Mouse (Mus musculus) embryonic fibroblast, embryonic 13.5 days (primary cell): ENCODE measurements at regions not wholly inside any gene's neighbourhood (a gene's known extent, or its start where the extent isn't known, plus 50 kb on each side); places are given as distances from the start of the nearest gene placed in this dataset.

Source experiments
- H3K27ac ChIP-seq: 2 replicates; pipeline ENCODE4 v1.5.1; 2012; ENCODE audit warnings: low read length, control low read depth, inconsistent platforms; ENCODE audit not compliant: insufficient read depth
- H3K4me1 ChIP-seq: 2 replicates; pipeline ENCODE4 v1.6.1; 2011; ENCODE audit warnings: low read length; ENCODE audit not compliant: control insufficient read depth, insufficient read depth
- H3K4me3 ChIP-seq: 2 replicates; pipeline ENCODE4 v1.5.1; 2011; ENCODE audit warnings: mild to moderate bottlenecking, control low read depth, low read length; ENCODE audit not compliant: insufficient read depth
- CTCF ChIP-seq: IDR thresholded peaks from 2 replicates; pipeline ENCODE4 v1.5.1; 2011; ENCODE audit warnings: mild to moderate bottlenecking, control low read depth, low read length, moderate library complexity, borderline replicate concordance; ENCODE audit not compliant: insufficient read depth
- POLR2A ChIP-seq: IDR thresholded peaks from 2 replicates; pipeline ENCODE4 v1.6.1; 2011; ENCODE audit warnings: low read depth, mild to moderate bottlenecking, control low read depth, low read length, moderate library complexity

DNA sequence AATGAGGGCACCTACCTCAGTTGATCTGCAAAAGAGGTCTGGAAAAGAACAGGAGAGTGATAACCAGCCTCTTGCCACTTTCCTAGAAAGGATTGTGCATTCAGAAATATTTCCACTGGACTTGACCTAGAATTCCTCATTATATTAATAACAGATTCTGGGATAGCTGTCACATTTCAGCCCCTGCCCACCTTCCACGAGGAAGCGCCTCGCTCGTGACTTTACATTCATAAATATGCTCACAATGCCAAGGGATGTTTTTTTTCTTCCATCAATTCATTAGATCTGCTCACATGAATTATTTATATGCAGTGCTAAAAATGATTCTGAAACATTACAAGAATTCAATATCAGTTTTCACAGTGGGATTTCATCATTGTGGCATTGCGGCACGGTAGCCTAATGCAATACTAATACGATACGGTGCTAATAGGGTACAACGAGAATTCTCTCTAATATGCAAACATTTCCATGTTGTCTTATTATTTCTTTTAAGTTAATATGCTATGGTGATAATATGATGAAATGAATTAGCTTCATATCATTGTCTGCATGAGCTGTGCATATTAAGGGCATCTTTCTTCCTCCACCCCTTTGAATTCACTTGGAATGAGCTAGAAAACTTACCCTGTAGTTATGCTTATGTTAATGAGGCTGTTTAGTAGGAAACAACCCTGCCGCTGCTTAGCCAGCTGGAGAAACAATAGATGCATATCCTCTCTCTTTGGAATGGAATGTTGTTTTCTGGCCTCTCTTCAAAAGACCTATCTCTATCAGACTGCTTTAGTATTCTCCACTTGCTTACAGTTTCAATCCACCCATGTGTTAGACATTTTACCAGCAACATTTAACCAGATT lies 235.8 kb upstream of the Ptbp2 start:
- no peak overlapping the region for H3K27ac ChIP-seq
- TF ChIP-seq CTCF = no peak
- no peak for TF ChIP-seq POLR2A
- H3K4me1 ChIP-seq = peaks cover 3% of the 10 kb centered on the region; the same call in 1 of the 2 replicates
- no peak overlapping the region for H3K4me3 ChIP-seq

DNA sequence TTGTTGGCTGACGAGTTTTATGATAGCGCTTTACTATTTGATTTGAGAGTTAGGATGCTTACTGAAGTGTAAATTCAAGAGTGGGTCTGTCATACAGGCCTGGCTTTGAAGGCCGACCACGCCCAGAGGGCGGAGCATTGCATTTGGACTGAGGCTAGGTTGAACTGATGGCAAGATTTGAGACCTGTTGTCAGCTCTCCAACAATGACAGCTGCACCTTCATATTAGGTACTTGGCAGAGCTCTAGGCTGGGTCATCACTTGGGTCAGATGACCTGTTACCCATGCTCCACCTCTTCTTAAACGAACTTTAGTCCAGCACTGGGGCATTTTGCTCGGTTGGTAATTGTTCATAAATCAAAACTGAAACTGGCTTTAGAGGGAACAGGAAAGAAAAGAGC lies 231.1 kb upstream of the Ptbp2 start:
- H3K4me1 ChIP-seq = peaks cover 3% of the 10 kb centered on the region; the same call in 1 of the 2 replicates

DNA sequence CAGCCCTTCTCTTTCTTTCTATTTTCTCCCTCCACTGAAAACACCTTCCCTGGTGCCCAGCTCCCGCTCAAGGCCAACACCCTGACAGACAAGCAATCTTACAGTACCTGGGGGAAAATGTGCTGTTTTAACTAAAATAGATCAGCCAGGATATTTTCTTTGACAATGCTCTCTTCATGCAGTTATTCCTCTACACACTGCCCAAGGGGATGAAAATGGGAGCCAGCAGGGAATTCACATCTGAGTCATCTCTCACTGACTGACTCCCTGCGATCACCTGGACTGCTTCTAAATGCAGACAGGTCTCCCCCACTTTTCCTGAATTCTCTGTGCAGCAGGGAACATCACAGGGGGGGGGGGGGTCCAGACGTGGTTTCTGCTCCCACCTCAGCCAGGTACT lies 227.6 kb upstream of the Ptbp2 start:
- Histone ChIP-seq H3K27ac (no peak overlapping the region), H3K4me1 (no peaks in the 10 kb centered on the region), H3K4me3 (no peak overlapping the region)
- TF ChIP-seq CTCF (no peak), POLR2A (no peak)

More for the DNA sequence above, 231.1 kb upstream of the Ptbp2 start:
- Histone ChIP-seq H3K4me3 (no peak overlapping the region), H3K27ac (0 out of 2 replicates have a peak overlapping the region, but pooled peaks have one; percentile 2)
- no peak for TF ChIP-seq CTCF
- TF ChIP-seq POLR2A = no peak

DNA sequence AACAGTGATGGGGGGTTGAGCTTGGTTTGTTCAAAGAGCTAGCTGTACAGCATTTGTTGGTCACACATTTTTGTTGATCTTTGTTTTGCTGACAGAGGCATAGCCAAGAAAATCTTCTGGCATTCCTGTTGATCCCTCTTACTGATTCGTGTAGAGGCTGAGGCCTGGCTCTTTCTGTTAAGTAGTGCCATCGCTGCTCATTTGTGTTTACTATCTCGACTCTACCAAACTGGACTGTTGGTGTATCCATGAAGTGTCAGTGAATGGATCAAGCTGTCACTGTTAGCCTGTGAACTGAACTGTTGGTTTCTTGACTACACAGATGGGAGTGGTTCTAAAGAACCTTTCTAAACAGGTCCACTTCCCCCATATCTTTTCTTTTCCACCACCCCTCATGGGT lies 223.8 kb upstream of the Ptbp2 start:
- no peaks in the 10 kb centered on the region for H3K4me1 ChIP-seq
- H3K27ac ChIP-seq = no peak overlapping the region
- no peak overlapping the region for H3K4me3 ChIP-seq
- no peak for TF ChIP-seq CTCF
- TF ChIP-seq POLR2A = no peak

DNA sequence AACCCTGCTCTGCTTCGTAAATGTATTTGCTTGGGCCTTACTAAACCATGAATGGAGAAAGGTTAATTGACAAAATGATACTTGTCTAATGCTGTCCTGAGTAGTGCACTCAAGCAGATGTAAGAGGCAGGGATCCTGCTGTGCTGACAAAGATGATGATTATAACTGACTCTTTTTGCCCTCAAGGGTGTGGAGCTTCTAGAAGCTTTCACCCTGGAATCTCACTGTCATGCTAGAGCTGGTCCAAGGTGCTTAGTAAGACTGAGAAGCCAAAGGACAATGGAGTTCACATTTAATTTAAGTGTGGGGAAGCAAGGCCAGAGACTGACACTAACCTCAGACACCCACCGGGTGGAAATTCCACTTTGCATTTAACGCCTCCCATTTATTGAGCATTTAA lies 220.3 kb upstream of the Ptbp2 start:
- Histone ChIP-seq H3K27ac (no peak overlapping the region), H3K4me1 (no peaks in the 10 kb centered on the region), H3K4me3 (no peak overlapping the region)
- TF ChIP-seq CTCF (no peak), POLR2A (no peak)

DNA sequence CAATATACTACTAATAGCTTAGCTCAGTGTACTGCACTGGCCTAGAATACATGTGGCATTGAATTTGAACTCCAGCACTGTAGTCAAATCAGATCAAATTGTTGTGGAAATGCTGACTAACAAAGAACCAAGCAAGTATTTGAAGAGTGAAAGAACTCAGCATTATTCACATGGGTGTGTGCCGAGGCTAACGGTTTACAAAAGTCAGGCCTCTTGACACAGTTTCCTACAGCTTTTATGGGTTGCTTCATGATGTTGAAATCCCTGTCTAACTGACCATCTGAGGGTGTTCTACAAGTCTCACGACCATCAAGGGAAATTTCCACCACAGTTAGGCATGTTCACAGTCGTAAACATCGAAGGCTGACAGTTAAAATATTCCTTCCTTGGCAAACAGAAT lies 216.0 kb upstream of the Ptbp2 start:
- Histone ChIP-seq H3K4me3 (no peak overlapping the region), H3K27ac (0 out of 2 replicates have a peak overlapping the region, but pooled peaks have one; percentile 2), H3K4me1 (no peaks in the 10 kb centered on the region)
- TF ChIP-seq POLR2A = no peak
- TF ChIP-seq CTCF = no peak

DNA sequence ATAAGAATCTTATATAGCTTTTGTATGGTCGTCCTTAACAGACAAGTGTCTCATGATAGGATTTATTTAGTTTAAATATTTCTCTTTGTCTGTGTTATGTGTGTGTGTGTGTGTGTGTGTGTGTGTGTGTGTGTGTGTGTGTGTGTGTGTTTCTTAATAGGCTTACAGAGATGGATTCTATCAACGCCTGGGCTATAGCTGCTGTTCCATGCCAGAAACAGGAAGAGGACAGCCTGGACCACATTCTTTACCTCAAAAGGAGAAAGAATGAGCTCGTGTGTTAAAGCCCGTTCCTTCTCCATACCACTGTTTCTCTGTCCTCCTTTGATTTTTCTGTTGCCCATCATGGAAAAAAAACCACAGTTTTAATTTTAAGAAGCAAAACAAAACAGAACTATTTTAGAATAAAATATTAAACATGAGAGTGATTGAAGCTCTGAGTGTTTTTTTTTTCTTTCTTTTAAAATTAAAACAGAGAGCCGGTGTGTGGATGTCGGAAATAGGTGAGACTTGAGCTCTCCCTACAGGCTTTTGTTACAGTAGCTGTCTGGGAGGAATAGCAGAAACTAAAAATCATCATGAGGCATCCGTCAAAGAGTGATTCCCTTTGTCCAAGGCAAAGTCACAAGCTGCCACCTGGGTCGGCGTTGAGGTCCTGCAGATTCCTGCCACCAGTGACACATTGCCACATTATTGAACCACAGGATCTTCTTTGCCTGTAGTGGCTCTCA lies 212.2 kb upstream of the Ptbp2 start:
- Histone ChIP-seq H3K4me3 (no peak overlapping the region), H3K27ac (peak overlapping the region; percentile 61), H3K4me1 (no peaks in the 10 kb centered on the region)
- no peak for TF ChIP-seq POLR2A
- no peak for TF ChIP-seq CTCF

DNA sequence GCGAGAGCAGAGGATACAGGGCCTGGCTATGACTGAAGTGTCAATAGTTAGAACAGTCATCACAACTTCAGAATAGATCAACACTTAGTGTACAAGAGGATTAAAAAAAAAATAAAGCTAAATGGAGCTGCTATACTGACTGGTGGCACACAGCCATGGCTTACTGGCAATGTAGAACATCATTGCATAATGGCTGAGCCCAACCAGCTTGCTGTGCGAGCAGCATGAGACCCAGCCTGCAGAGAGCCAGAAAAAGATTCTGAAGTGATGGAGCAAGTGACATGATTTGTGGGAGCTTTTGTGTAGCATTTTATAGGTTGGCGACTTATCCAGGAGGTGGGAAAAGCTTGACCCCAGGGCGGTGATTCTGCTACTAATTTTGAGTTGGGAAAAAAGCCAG lies 211.5 kb upstream of the Ptbp2 start:
- TF ChIP-seq POLR2A (no peak), CTCF (no peak)
- Histone ChIP-seq H3K4me3 (no peak overlapping the region), H3K27ac (peak overlapping the region; percentile 70), H3K4me1 (peaks cover under 1% of the 10 kb centered on the region)

DNA sequence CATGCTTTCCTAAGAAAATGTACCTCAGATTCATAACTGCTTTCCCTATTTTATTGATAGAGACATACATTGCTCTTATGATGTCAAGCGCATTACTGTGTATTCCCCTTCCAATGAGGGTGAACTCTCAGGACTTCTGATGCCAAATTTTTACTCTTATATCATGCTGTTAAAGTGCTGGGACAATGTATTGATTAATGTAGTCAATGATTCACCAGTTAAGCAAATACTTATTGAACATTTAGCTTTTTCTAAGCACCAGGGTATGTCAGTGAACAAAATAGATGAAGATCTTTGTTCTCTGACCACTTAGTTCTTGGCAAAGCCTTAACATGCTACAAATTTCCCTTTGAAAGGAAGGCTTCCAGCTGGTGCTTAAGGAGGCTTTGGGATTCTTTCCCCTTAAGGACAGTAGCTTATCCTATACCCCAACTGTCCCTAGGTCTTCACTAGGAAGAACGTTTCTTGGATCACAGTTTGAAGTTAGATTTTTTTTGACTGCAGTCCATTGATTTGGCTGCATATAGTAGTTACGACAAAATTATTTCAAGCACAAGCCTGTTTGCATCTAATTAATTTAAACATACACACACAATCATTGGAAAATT lies 203.1 kb upstream of the Ptbp2 start:
- TF ChIP-seq POLR2A = no peak
- no peak for TF ChIP-seq CTCF
- Histone ChIP-seq H3K27ac (no peak overlapping the region), H3K4me3 (no peak overlapping the region), H3K4me1 (peaks cover 2% of the 10 kb centered on the region)
